Comparison of ENCODE assay signal across 17 mouse cellular contexts in genomic region chr7:68687140-68687611, GRCm38 (mm10).
DNase-seq lines count a peak whose midpoint lies in the region; ATAC-seq and TF ChIP-seq lines count a peak whose summit lies in the region.
"Had no signal": no experiment of that assay in that cellular context is flagged by ENCODE, and none has a peak within 500 bp of the region (broad histone marks: within the 10 kb centered on the region; RNA-seq: fewer than 3 reads in every experiment).

No protein-coding gene starts in this region.

- TF ChIP-seq POLR2A in kidney, adult 2 months (IDR thresholded peaks at IDR 0.05; ENCODE audit: low read depth, low read length), result no peak
- no peak for TF ChIP-seq POLR2A in limb, embryonic 14.5 days (IDR thresholded peaks at IDR 0.05; ENCODE audit: borderline replicate concordance, extremely low read depth, insufficient read depth, insufficient read length)

- no peak overlapping the region for H3K4me2 ChIP-seq in embryonic facial prominence, embryonic 14.5 days (ENCODE audit: low read depth, low read length)
- no peak overlapping the region for H3K4me2 ChIP-seq in kidney, embryonic 14.5 days (replicated peaks; ENCODE audit: low read depth, low read length)
- H3K4me2 ChIP-seq in lung, embryonic 16.5 days (ENCODE audit: low read depth, low read length), result no peak overlapping the region
- no peak overlapping the region for H3K4me2 ChIP-seq in limb, embryonic 14.5 days (replicated peaks; ENCODE audit: low read depth, low read length, severe bottlenecking)
- H3K4me2 ChIP-seq: embryonic facial prominence, embryonic 13.5 days; neural tube, embryonic 12.5 days had no signal

- H3K9ac ChIP-seq in embryonic facial prominence, embryonic 14.5 days (ENCODE audit: low read depth, low read length), result no peak overlapping the region
- H3K9ac ChIP-seq in kidney, embryonic 14.5 days (ENCODE audit: low read depth, low read length), result no peak overlapping the region
- no peak overlapping the region for H3K9ac ChIP-seq in lung, embryonic 16.5 days (ENCODE audit: low read length)
- no peak overlapping the region for H3K9ac ChIP-seq in limb, embryonic 14.5 days (ENCODE audit: low read depth, low read length, severe bottlenecking)
- H3K9ac ChIP-seq: embryonic facial prominence, embryonic 13.5 days; neural tube, embryonic 12.5 days had no signal

- no peaks in the 10 kb centered on the region for H3K27me3 ChIP-seq in embryonic facial prominence, embryonic 14.5 days (replicated peaks; ENCODE audit: control insufficient read depth, insufficient read depth, low read length)
- H3K27me3 ChIP-seq in embryonic facial prominence, embryonic 10.5 days (replicated peaks; ENCODE audit: low read depth, poor library complexity, severe bottlenecking), result no peaks in the 10 kb centered on the region
- no peaks in the 10 kb centered on the region; the same call in 1 of the 2 replicates for H3K27me3 ChIP-seq in kidney, adult 2 months (replicated peaks; ENCODE audit: control insufficient read depth, insufficient read depth, low read length)
- H3K27me3 ChIP-seq in kidney, embryonic 14.5 days (ENCODE audit: control insufficient read depth, insufficient read depth, low read length), result no peaks in the 10 kb centered on the region
- no peaks in the 10 kb centered on the region for H3K27me3 ChIP-seq in lung, embryonic 16.5 days (ENCODE audit: control insufficient read depth, insufficient read depth, low read depth, low read length)
- no peaks in the 10 kb centered on the region for H3K27me3 ChIP-seq in limb, embryonic 14.5 days (ENCODE audit: control insufficient read depth, insufficient read depth, low read length)
- H3K27me3 ChIP-seq: CH12.LX; embryonic facial prominence, embryonic 13.5 days; megakaryocyte, embryonic 14.5 days; neural tube, embryonic 12.5 days had no signal

- H3K9me3 ChIP-seq in embryonic facial prominence, embryonic 14.5 days (ENCODE audit: control insufficient read depth, low read length), result peaks cover 7% of the 10 kb centered on the region; the same call in 1 of the 2 replicates
- H3K9me3 ChIP-seq in embryonic facial prominence, embryonic 10.5 days, result 0 out of 2 replicates have a peak, but pooled peaks cover 3% of the 10 kb centered on the region
- H3K9me3 ChIP-seq in kidney, embryonic 14.5 days (ENCODE audit: control insufficient read depth, low read length), result 0 out of 2 replicates have a peak, but pooled peaks cover 3% of the 10 kb centered on the region
- H3K9me3 ChIP-seq in lung, embryonic 16.5 days (ENCODE audit: control insufficient read depth, low read length), result no peaks in the 10 kb centered on the region
- no peaks in the 10 kb centered on the region for H3K9me3 ChIP-seq in limb, embryonic 14.5 days (ENCODE audit: control insufficient read depth, low read length)
- H3K9me3 ChIP-seq: neural tube, embryonic 12.5 days had no signal

- no peak for ATAC-seq in embryonic facial prominence, embryonic 14.5 days (ENCODE audit: low read depth)
- no peak for ATAC-seq in kidney, embryonic 14.5 days (ENCODE audit: low FRiP score, low TSS enrichment)
- ATAC-seq in lung, embryonic 16.5 days (ENCODE audit: low read depth), result 0 out of 2 replicates have a peak, but pooled peaks have one; percentile 23
- ATAC-seq in limb, embryonic 14.5 days (ENCODE audit: low FRiP score, low read depth), result no peak
- ATAC-seq: activated CD4-positive, CD25-positive, alpha-beta regulatory T cell, adult 4 months had no signal

- H3K4me3 ChIP-seq in embryonic facial prominence, embryonic 14.5 days (ENCODE audit: low read depth, low read length), result no peak overlapping the region
- H3K4me3 ChIP-seq in embryonic facial prominence, embryonic 10.5 days, result no peak overlapping the region
- no peak overlapping the region for H3K4me3 ChIP-seq in kidney, adult 2 months (ENCODE audit: insufficient read depth, low read depth, low read length)
- H3K4me3 ChIP-seq in kidney, embryonic 14.5 days (ENCODE audit: low read length), result no peak overlapping the region
- H3K4me3 ChIP-seq in lung, embryonic 16.5 days (ENCODE audit: low read length), result no peak overlapping the region
- no peak overlapping the region for H3K4me3 ChIP-seq in limb, embryonic 14.5 days (replicated peaks; ENCODE audit: low read length)
- H3K4me3 ChIP-seq: embryonic facial prominence, embryonic 13.5 days; megakaryocyte, embryonic 14.5 days; neural tube, embryonic 12.5 days had no signal

- 48% methylated on average over 4 of the region's 4 CpGs for WGBS in embryonic facial prominence, embryonic 14.5 days
- 73% methylated on average over 4 of the region's 4 CpGs for WGBS in embryonic facial prominence, embryonic 10.5 days
- 14% methylated on average over 4 of the region's 4 CpGs for WGBS in kidney, adult 2 months
- WGBS in kidney, embryonic 14.5 days, result 51% methylated on average over 4 of the region's 4 CpGs
- WGBS in lung, embryonic 16.5 days, result 13% methylated on average over 4 of the region's 4 CpGs
- WGBS in limb, embryonic 14.5 days, result 53% methylated on average over 4 of the region's 4 CpGs

- peak; percentile 17 for DNase-seq in embryonic facial prominence, embryonic 14.5 days (ENCODE audit: low spot score)
- DNase-seq in embryonic facial prominence, embryonic 10.5 days (ENCODE audit: low spot score), result no peak
- peak; percentile 6 for DNase-seq in kidney, adult 2 months
- no peak for DNase-seq in lung, postnatal 14 days
- DNase-seq in limb, embryonic 14.5 days (ENCODE audit: low spot score), result peak; percentile 22
- DNase-seq in layer of hippocampus, adult 9-10 months (ENCODE audit: low spot score), result no peak
- DNase-seq: cerebellum, adult 11 months; kidney, postnatal 25 days; retina, postnatal 1 day; thymus, postnatal 4 days had no signal

- no peak for TF ChIP-seq CTCF in kidney, adult 2 months (conservative IDR thresholded peaks at IDR 0.05; ENCODE audit: insufficient read depth, insufficient read length, low read depth, low read length)

- no peaks in the 10 kb centered on the region for H3K36me3 ChIP-seq in embryonic facial prominence, embryonic 14.5 days (ENCODE audit: control insufficient read depth, insufficient read depth, low read length)
- no peaks in the 10 kb centered on the region for H3K36me3 ChIP-seq in embryonic facial prominence, embryonic 10.5 days (replicated peaks)
- H3K36me3 ChIP-seq in kidney, adult 2 months (ENCODE audit: control insufficient read depth, insufficient read depth, low read length), result no peaks in the 10 kb centered on the region
- no peaks in the 10 kb centered on the region for H3K36me3 ChIP-seq in kidney, embryonic 14.5 days (ENCODE audit: control insufficient read depth, insufficient read depth, low read length)
- H3K36me3 ChIP-seq in lung, embryonic 16.5 days (ENCODE audit: control insufficient read depth, insufficient read depth, low read length), result no peaks in the 10 kb centered on the region
- no peaks in the 10 kb centered on the region for H3K36me3 ChIP-seq in limb, embryonic 14.5 days (ENCODE audit: control insufficient read depth, insufficient read depth, low read length)
- H3K36me3 ChIP-seq: embryonic facial prominence, embryonic 13.5 days; neural tube, embryonic 12.5 days had no signal

- no peak overlapping the region for H3K27ac ChIP-seq in embryonic facial prominence, embryonic 14.5 days (replicated peaks; ENCODE audit: low read depth, low read length)
- no peak overlapping the region for H3K27ac ChIP-seq in embryonic facial prominence, embryonic 10.5 days (replicated peaks)
- no peak overlapping the region for H3K27ac ChIP-seq in kidney, adult 2 months (ENCODE audit: insufficient read depth, low read depth, low read length)
- no peak overlapping the region for H3K27ac ChIP-seq in kidney, embryonic 14.5 days (ENCODE audit: low read depth, low read length)
- 0 out of 2 replicates have a peak overlapping the region, but pooled peaks have one; percentile 19 for H3K27ac ChIP-seq in lung, embryonic 16.5 days (ENCODE audit: low read length)
- no peak overlapping the region for H3K27ac ChIP-seq in limb, embryonic 14.5 days (replicated peaks; ENCODE audit: low read depth, low read length)
- H3K27ac ChIP-seq: embryonic facial prominence, embryonic 13.5 days; neural tube, embryonic 12.5 days had no signal

- no peaks in the 10 kb centered on the region; the same call in 1 of the 2 replicates for H3K4me1 ChIP-seq in embryonic facial prominence, embryonic 14.5 days (ENCODE audit: control insufficient read depth, insufficient read depth, low read length)
- H3K4me1 ChIP-seq in embryonic facial prominence, embryonic 10.5 days, result no peaks in the 10 kb centered on the region
- peaks cover 3% of the 10 kb centered on the region; the same call in 1 of the 2 replicates for H3K4me1 ChIP-seq in kidney, adult 2 months (ENCODE audit: control insufficient read depth, insufficient read depth, low read length)
- 0 out of 2 replicates have a peak, but pooled peaks cover 3% of the 10 kb centered on the region for H3K4me1 ChIP-seq in kidney, embryonic 14.5 days (ENCODE audit: control insufficient read depth, insufficient read depth, low read length)
- H3K4me1 ChIP-seq in lung, embryonic 16.5 days (replicated peaks; ENCODE audit: control insufficient read depth, insufficient read depth, low read length), result peaks cover 3% of the 10 kb centered on the region; the same call in 1 of the 2 replicates
- H3K4me1 ChIP-seq in limb, embryonic 14.5 days (ENCODE audit: control insufficient read depth, insufficient read depth, low read length), result 0 out of 2 replicates have a peak, but pooled peaks cover 5% of the 10 kb centered on the region
- H3K4me1 ChIP-seq: megakaryocyte, embryonic 14.5 days; neural tube, embryonic 12.5 days had no signal

Comparison
In these comparisons a context has a peak if more than half of its experiments do, and no peak if none do; other contexts are left out.
1. DNase-seq: peak in embryonic facial prominence, embryonic 14.5 days (single experiment), kidney, adult 2 months (single experiment) and limb, embryonic 14.5 days (single experiment); none in embryonic facial prominence, embryonic 10.5 days (single experiment), lung, postnatal 14 days (single experiment) and layer of hippocampus, adult 9-10 months (single experiment).